Mouse (Mus musculus) induced T-regulatory cell, adult 2 months (primary cell): ENCODE results near the gene Sec14l2.
A peak's percentile ranks its signal among the peaks of the same experiment; 100 is the strongest.

Experiments used
- DNase-seq: peaks from one replicate; pipeline ENCODE4 v3.0.0-alpha.2; 2012; ENCODE audit warnings: low read depth

Sec14l2 gene

DNA sequence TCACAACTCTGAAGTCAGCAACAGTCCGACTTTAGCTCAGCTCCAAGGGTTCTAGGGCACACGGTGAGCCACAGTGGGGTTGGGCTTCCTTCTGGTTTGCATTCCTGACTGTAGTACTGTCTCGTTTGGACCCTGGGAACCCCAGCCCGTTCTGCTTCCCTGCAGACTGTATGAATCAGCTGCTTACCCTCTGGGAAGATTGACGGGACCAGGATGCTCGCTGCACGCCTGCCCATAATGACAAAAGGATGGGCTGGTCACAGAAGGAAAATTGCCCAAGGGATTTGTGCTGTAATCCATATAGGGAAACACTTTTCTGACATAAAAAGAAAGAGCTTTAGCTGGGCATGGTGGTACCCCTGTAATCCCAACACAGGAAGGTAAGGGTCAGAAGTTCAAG lies 24.4 kb downstream of the Sec14l2 start:
- no peak for DNase-seq

DNA sequence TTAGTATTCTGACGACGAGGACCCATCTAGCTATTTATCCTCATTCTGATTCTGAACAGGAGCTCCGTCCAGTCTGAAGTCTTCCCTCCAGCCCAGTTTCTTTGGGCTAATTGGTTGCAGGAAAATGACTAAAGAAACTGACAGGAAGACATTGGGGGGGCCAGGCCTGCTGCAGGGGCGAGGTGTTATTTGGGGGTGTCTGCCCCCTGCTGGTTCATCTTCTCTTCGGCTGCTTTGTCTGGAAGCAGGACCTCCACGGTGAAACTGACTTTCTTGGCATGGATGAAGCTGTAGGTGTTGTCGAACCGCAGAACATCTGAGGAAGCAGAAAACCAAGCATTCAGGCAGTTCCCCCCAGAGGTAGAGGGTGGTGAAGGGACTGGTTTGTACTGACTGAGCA lies 25.1 kb downstream of the Sec14l2 start:
- DNase-seq, result peak; percentile 39

GRCm38 (mm10) chr11:4097091-4097621 lies 26.1 kb downstream of the Sec14l2 start:
- DNase-seq, result no peak

- peak; percentile 98 for DNase-seq
Measured at GRCm38 (mm10) chr11:4096054-4096984, 26.9 kb downstream of the Sec14l2 start.

DNA sequence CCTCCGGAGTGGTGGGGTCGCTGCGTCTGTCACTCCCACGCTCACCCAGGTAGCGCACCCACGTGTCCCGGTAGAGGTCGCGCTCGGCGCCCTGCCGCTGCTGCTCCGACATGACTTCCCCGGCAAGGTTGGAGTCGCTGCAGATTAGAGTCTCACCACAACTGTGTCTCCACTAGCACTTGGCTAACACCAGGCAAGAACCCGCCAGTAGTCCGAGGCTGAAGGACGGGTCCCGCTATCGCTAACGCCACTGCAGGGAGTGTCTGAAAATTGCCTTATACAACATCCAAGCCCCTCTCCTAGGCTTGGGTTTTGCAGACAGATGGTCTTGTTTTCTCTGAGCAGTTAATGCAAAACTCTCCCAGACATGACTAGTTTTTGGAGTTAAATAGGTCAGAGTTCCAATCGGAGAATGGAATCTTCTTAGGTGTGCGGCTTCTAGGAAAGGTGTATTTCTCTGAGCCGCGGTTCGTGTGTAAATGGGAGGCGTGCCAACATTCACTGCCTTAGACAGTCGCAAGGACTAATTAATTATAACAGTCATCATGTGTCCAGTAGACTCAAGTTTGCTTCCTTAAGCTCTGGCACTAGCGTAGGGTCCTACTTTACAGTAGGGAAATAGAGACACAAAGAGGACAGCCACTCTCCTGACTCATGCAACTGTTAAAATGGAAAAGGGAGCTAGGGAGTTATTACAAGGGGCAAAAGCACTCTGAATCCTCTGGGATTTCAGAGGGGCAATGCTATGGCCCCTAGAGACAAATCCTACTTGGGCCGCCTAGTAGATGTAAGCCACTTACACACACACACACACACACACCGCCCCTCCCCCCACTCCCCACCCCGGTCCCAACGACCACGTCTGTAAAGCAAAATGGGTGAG lies 27.8 kb downstream of the Sec14l2 start, which contains the start of gene Mtfp1:
Gene Mtfp1, minus strand, starts transcription at position 275 of the 883 bp plus-strand sequence.
- peak; percentile 74 for DNase-seq

- DNase-seq, result peak; percentile 94
Measured at GRCm38 (mm10) chr11:4094378-4095170, 28.6 kb downstream of the Sec14l2 start.

GRCm38 (mm10) chr11:4093459-4094377 lies 29.5 kb downstream of the Sec14l2 start:
- no peak for DNase-seq

GRCm38 (mm10) chr11:4087267-4087666 lies 35.9 kb downstream of the Sec14l2 start:
- DNase-seq, result no peak

DNA sequence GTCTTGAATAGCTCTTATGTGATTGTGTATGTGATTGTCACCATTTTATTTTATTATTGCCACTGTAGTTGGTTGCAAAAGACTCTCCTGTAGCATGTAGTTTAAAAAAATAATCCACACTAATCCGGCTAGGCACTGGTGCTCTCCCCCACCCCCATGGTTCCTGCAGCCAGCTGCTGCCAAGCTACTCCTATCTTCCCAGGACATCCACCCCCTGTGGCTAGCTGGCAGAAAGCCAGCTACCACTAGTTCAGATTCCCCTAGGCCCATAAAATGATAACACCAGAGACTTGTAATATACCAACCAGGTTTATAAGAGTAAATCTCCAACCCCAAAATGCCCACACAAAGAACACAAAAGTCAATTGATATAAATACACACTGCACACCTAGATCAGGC lies 37.0 kb downstream of the Sec14l2 start:
- DNase-seq, result no peak

DNA sequence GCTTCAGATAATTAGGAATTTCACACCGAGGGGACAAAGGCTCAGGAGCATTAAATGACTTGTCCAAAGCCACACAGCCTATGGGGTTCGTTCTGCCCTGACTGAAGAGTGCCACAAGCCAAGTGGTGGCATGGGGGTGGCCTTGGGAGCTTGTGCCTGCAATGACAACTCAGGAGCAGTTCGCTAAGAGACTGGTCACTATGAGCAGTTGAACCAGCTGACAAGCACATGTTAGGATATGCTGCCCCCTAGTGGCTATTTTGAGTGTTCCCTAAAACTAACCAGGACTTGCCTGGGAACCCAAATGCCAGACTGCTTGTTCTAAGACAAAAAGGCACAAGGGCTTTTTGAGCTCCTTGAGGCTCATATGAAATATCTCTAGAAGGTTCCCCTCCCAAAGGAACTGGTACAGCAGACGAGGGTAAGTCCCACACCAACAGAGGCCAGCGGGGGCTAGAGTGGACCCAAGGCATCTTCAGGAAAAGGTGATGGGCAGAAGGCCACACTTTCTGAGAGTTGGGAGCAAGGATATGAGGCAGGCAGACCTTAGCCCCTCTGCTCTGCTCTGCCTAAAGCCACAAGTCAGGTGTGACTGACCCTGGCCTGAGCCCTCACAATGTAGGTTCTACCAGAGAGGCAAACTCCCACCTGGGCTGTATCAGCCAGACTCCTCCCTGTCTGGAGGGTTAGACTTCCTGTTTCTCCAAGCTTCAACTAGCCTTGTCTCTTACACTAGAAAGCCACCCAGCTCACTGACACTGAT lies 39.7 kb downstream of the Sec14l2 start:
- peak; percentile 75 for DNase-seq

DNA sequence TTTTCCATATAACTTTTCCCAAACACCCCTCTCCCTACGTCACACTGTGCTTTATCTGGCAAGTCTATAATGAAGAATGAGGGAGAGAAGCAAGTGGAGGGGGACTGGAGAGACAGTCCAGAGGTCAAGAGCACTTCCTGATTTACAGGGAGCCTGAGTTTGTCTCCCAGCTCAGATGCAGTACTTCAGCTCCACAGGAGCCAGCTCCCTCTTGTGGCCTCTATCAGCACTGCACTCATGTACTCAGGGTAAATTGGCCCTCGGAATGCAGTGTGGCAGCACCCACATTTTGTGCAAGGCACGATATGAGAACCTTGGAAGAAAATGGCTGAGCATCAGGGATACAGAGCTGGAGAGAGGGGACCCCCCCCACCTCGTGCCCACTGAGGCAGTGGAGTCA lies 43.0 kb downstream of the Sec14l2 start:
- peak; percentile 77 for DNase-seq

- no peak for DNase-seq
Measured at GRCm38 (mm10) chr11:4078267-4078933, 44.8 kb downstream of the Sec14l2 start.

DNA sequence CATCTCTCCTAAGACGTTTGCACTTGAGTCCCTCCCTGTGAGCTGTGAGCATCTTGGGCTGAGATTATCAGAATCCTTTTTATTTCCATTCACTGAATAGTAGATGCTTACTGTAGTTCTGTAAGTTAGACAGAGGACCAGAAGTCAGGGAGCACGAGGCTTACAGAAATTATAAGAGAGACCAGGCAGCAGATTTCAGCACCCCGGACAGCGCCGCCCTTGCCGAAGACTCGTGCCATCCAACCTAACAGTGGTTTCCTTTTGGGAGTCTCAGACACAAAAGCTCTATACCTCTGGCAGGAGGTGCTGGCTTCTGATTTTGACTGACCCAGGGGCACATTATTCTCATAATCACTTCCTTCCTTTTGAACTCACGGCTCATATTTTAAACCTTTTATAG lies 46.6 kb downstream of the Sec14l2 start:
- peak; percentile 64 for DNase-seq

GRCm38 (mm10) chr11:4069664-4070063 lies 53.6 kb downstream of the Sec14l2 start:
- DNase-seq, result no peak

DNA sequence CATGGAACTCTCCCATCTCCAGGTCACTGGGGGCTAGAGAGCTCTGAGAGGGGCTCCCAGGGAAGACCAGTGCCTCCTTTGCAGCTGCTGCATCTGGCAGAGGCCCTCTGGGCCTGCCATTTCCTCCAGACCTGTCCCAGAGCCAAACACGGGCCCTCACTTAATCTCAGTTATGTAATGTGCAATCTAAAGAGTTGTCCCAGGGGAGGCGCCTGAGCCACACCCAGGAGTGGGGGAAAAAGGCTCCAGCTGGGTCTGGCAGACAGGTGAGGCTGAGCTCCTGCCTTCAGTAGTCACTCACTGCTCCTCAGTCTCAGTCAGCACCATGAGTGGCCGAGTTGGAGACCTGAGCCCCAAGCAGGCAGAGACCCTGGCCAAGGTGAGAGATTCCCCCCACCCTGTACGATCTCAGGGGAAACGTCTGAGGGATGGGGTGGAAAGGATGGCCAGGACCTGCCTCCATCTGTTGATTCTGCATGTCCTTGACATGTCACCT lies 58.5 kb downstream of the Sec14l2 start, which contains the start of gene Sec14l3:
Gene Sec14l3, plus strand, starts transcription at position 215 of the 496 bp plus-strand sequence.
- no peak for DNase-seq

DNA sequence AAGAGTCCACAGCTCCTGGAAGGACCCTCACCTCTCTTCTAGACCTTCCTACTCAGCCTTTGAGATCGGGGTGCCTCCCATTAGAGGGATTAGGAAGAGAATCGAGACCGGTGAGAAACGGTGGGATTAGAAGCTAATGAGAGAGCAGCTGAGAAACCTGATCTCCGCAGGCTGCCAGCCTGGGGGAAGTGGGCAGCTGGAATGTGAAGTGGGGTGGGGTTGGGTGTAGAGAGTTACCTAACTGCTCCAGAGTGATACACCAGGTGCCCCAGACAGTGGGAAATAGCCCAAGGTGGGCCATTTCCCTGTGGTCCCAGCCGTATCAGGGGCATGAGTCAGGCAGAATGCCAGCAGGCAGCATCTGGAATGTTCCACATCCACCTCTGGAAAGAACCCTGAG lies 60.2 kb downstream of the Sec14l2 start:
- DNase-seq, result no peak

GRCm38 (mm10) chr11:4062523-4062922 lies 60.7 kb downstream of the Sec14l2 start:
- DNase-seq, result no peak

DNA sequence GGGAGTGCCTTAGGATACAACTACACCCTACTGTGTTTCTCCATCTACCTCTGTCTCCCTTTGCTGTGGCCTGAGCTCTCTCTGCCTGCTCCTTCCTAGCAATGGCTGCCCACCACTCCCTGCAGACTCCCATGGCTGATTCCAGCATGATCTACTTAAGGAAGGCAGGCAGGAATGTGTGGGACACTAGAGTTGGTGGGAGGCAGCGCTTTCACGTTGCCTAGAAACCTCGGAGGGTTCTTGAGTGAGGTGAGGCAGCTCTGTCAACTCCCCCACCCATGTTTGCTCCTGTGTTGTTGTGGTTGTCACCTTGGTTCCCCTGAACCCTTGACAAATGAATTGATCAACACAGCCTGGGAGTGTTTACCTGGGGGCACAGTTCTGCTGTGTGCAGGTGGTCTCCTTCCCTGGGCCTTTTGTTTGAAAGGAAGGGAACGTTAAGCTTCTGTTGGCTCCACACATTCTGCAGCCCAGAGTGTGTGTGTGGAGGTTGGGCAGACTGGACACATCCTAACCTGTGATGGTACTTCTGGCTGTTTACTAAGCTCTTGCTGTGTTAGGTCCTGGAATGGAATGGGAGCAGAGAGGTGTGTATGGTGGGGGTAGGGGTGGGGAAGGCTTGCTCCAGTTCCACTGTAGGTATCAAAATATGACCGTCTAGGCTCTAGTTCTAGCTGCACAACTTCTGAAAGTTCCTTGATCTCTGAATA lies 62.2 kb downstream of the Sec14l2 start:
- no peak for DNase-seq
